Mouse (Mus musculus) liver, adult 10 weeks (tissue): ENCODE results near the gene Fkbp4. TPM values are rescaled to one million over a fixed set of nuclear protein-coding genes. Genes with fewer than 3 reads are reported as not detected.

Experiments
- polyA plus RNA-seq: library from polyadenylated mRNA; stranded (reverse); fragments of 350-450 nt; fragmentation: Illumina TruSeq; extraction: RNeasy Lipid Tissue Mini Kit (QIAGEN cat#74804); gene quantifications from one replicate; pipeline ENCODE4 v1.2.3, GENCODE M21; 2014; ENCODE audit warnings: low read depth, low replicate concordance

Fkbp4 gene
- 30.7 TPM for polyA plus RNA-seq

GRCm38 (mm10) chr6:128438317-128438870 is at the start of gene Fkbp4:
Fkbp4 (minus strand) TSS chr6:128438677.

GRCm38 (mm10) chr6:128424269-128425019 is 14.0 kb downstream of the Fkbp4 start, which contains the start of gene Itfg2:
Itfg2 (minus strand) TSS chr6:128424931.

GRCm38 (mm10) chr6:128398996-128399395 is 39.5 kb downstream of the Fkbp4 start, which contains the start of gene Nrip2:
Nrip2 (plus strand) TSS chr6:128399296.

Other genes starting within 250 kb of the Fkbp4 start
- gene Tead4, start 137.9 kb downstream of the Fkbp4 start, polyA plus RNA-seq: not detected
- gene Tulp3, start 82.8 kb downstream of the Fkbp4 start, polyA plus RNA-seq: 0.40 TPM
- 1.5 TPM for gene Rhno1, start 75.8 kb downstream of the Fkbp4 start, polyA plus RNA-seq
- gene Foxm1, start 75.7 kb downstream of the Fkbp4 start, polyA plus RNA-seq: not detected
- not detected for gene Tex52, start 63.2 kb downstream of the Fkbp4 start, polyA plus RNA-seq
- not detected for gene Gm44596, start 63.2 kb downstream of the Fkbp4 start, polyA plus RNA-seq
- 0.21 TPM for gene Nrip2, start 39.4 kb downstream of the Fkbp4 start, polyA plus RNA-seq
- 3.9 TPM for gene Itfg2, start 13.7 kb downstream of the Fkbp4 start, polyA plus RNA-seq
- 5,030 TPM for gene Pzp, start 88.0 kb upstream of the Fkbp4 start, polyA plus RNA-seq
- 56.5 TPM for gene A2ml1, start 142.9 kb upstream of the Fkbp4 start, polyA plus RNA-seq
- gene Klrb1a, start 184.9 kb upstream of the Fkbp4 start, polyA plus RNA-seq: not detected
- 16.9 TPM for gene Clec2h, start 223.7 kb upstream of the Fkbp4 start, polyA plus RNA-seq